Mouse (Mus musculus): Measurements from ENCODE around the gene Rars2. TPM values are rescaled to one million over a fixed set of nuclear protein-coding genes. Genes with fewer than 3 reads are reported as not detected.

Gene Rars2
- 10 to 100 TPM; 45.6 to 59.2 TPM for polyA plus RNA-seq (2017; shearing (Covaris generic))

DNA sequence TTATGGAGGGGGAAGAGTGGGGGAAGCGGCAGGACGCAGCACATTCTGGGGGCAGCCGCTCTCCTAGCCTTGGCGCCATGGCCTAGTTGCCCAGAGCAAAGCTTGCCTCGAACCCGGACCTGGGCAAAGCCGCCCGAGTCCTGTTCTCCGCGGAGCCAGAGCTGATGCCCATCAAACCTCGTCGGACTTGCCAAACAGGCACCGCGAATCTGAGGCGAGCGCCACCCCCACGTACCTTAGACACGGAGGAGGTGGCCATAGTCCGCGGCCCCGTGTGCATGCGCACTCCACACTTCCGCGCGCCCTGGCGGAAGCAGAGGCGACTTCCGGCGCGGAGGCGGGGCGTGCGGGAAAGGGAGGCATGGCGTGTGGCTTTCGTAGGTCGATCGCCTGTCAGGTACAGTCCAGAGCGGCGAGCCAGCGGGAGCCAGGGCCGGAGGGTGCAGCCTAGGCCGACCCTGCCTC, at the start of gene Rars2, which contains the start of gene Orc3:
Gene Rars2 (plus strand): TSS at position 328 of the 465 bp plus-strand sequence.
Gene Orc3 (minus strand): TSS at position 315 of the 465 bp plus-strand sequence.
- ATAC-seq, result peak; percentile 98

DNA sequence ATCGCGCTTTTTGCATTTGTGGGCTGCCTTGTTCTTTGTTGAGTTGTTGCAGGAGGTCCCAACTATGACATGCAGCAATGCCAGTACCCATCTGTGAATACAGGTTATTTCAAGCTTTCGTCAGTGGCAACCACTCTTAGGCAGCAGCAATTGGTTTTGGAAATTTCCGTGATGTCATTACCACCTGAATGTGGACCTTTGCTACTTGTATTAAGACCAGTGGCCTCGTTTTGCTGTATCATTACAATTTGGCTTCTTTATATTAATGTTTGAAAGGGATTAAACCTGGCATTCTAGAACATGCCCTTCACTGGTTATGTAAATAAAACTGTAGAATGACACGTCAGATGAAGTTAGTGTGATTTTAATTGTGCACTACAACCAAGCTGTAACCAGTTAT, 48.5 kb upstream of the Rars2 start:
- ATAC-seq, result peak; percentile 43

DNA sequence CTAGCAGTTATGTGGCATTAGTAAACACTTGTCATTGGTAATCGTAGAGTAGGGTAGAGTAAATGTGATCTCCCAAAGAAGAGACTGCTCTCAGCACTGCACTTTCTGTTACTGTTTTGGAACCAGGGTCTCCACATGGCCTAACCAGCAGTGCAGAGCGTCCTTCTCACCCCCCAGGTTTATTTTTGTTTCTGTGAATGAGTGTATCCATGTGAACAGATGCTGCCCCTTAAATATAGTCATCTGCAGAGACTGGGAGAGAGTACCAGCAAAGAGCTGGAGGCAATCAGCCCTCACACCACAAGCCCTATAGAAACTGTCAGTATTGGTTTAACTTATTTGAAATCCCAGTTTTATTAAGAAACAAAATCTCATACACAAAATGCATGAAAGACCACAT, 41.9 kb upstream of the Rars2 start:
- no peak for ATAC-seq

GRCm38 (mm10) chr4:34577028-34577427, 37.7 kb upstream of the Rars2 start:
- peak; percentile 35 for ATAC-seq

GRCm38 (mm10) chr4:34579215-34579614, 35.5 kb upstream of the Rars2 start:
- ATAC-seq, result no peak

- ATAC-seq, result peak; percentile 56
Measured at GRCm38 (mm10) chr4:34581489-34581888, 33.3 kb upstream of the Rars2 start.

- no peak for ATAC-seq
Measured at GRCm38 (mm10) chr4:34581990-34582389, 32.8 kb upstream of the Rars2 start.

GRCm38 (mm10) chr4:34582476-34582875, 32.3 kb upstream of the Rars2 start:
- no peak for ATAC-seq

DNA sequence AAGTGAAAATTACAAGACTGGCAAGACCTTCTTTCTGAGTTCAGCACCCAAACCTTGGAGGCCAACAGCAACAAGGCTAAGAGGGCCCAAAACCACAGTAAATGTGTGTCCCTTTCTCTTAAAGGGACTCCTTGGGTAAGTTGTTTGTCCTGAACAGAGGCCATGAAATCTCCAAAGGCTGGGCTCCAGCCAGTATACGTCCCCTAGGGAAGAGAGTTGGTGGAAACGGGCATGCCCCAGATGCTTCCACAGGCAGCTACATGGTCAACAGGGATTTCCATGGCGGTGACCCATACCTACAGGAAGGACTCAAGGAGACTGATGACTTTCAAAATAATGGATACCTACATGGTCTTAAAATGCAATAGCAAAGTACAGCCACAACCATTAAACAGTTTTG, 31.3 kb upstream of the Rars2 start:
- ATAC-seq, result no peak

- no peak for ATAC-seq
Measured at GRCm38 (mm10) chr4:34584871-34585607, 29.7 kb upstream of the Rars2 start.

GRCm38 (mm10) chr4:34603123-34603522, 11.6 kb upstream of the Rars2 start:
- ATAC-seq, result no peak

DNA sequence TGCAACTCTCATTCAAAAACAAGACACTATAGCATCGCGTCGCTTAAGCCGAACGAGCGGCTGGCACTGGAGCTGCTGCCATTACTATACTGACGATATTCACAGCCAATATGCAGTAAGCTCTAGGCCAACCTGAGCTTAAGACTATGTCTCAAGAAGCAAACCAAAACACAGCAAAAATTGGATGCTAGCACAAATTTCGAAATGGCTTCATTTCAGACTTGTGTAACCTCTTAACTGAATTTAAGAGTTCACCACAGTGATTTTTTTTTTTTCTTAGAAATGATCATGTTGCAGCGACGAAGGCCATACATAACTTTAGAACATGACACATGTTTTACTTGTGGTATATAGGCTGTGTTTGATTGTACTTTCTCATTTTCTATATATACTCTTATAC, 8.1 kb upstream of the Rars2 start:
- no peak for ATAC-seq

DNA sequence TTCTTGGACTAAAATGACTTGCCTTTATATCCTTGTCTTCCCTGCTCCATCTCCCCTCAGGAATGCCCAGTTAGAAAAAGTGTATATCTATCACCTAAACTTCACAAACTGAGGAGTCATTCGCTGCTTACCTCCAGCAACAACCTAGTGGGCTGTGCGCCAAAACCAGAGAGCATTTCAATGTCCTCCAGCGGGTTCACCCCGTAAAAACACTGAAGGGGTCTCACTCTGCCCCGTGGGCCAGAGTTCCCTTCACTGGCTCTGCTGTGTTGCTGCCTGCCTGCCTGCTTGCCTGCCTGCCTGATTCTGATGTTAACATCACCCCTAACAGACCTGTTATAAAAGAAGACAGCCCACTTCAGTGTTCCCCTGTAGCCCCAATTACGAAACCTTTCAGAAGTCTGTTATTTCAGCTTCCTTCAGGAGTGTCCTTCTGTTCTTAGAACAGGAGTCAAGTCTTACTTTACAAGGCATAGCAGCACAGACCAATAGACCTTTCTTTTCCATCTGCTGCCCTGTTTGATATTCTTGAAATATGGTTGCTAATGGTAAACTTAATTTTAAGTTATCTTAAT, 1.1 kb upstream of the Rars2 start:
- no peak for ATAC-seq

DNA sequence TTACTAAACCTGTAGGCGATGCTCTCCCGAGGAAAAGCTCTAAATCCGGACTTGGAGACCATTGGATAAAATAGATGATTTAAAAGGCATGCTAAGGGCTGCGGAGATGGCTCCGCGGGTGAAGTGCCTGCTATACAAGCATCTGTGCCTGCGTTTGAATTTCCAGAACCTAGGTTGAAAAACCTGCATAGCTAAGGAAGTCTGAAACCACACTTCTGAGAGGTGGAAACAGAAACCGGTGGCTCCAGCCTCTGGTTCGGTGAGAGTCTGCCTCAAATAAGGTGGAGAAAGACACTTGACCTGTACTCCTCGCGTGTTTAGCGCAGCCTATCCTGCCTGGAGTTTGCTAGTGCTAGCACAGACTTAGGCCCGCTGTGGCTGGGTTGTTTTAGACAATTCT, 546 bp downstream of the Rars2 start:
- peak; percentile 34 for ATAC-seq

GRCm38 (mm10) chr4:34616146-34616545, 1.4 kb downstream of the Rars2 start:
- no peak for ATAC-seq

GRCm38 (mm10) chr4:34625556-34625955, 10.8 kb downstream of the Rars2 start:
- ATAC-seq, result no peak

GRCm38 (mm10) chr4:34626401-34626800, 11.6 kb downstream of the Rars2 start:
- no peak for ATAC-seq

DNA sequence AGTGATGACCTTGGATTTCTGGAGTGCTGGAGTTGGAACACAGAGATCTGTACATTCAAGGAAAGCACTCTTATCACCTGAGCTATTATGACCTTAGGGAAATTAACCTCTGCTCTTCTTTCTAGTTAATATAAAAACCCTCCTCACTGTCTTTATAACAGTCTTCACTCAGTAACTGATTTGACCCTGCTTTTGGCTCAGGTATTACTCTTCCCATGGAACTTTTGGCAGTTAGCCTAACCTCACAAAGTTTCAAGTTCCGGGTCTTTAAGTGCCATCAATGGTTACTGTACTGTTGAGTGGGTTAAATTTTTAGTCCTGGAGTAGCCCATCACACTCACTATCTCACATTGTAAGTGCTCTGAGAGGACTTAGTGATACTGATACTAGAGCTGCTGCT, 15.2 kb downstream of the Rars2 start:
- ATAC-seq, result no peak

- ATAC-seq, result no peak
Measured at GRCm38 (mm10) chr4:34634129-34634528, 19.4 kb downstream of the Rars2 start.

DNA sequence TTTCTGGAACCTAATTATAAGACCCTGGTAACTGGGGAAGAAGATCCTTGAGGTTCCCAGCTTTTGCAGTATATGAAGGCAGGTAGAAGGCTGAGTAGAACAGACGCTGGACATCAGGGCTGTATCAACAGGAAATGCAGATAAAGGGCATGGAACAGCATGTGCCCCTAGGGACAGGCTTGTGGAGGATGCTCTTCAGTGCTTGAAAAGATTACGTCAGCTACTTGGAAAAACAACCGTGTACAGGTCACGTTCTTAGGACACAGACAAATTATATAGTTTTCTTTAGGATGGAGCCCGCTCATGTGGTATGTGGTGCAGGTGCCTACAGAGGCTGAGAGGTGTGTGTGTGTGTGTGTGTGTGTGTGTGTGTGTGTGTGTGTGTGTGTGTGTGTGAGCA, 21.3 kb downstream of the Rars2 start:
- no peak for ATAC-seq

DNA sequence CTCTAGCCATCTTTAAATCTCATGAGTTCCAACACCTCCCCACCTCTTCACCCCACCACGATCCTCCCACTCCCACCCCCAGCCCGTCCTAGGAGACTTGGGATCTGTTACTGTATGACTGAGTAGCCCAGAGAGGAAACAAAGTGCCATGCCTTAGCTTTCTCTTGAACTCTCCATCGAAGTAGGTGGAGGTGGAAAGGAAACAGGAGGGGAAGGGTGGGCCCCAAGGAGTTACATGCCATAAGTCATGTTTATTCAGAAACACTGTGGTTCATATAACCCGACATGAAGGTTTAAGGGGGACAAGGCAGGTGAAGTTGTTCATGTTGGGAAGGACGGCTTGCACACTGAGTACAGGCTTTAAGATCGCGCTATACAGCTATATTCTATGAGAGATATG, 22.6 kb downstream of the Rars2 start:
- no peak for ATAC-seq

GRCm38 (mm10) chr4:34637851-34638250, 23.1 kb downstream of the Rars2 start:
- no peak for ATAC-seq

DNA sequence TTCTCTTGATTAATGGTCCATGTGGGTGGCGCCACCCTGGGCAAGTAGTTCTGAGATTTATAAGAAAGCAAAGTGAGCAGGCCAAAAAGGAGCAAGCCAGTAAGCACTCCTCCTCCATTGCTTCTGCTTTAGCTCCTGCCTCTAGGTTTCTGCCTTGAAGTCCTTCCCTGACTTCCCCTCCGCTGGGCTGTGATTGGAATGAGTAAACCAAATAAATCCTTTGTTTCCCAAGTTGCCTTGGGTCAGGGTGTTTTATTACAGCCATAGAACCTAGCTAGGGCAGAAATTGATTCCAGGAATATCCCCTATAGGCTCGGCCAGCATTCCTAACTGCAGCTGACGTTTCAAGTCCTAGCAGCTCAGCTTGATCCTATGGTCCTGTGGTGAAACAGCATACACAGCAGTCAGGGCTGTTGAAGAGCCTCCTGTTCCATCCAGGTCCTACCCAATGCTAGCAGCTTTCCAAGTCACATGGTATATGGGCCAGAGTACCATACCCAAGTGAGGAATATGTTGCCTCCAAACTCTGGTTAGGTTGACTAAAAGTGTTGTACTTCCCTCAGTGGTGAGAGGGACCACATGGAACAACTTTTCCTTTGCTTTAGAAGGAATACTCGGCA, 25.1 kb downstream of the Rars2 start:
- no peak for ATAC-seq

- ATAC-seq, result no peak
Measured at GRCm38 (mm10) chr4:34640731-34641130, 26.0 kb downstream of the Rars2 start.

Measured in CD4-positive, CD25-positive, alpha-beta regulatory T cell, adult 4 months (primary cell).